Mouse (Mus musculus) C2C12 (cell line): ENCODE measurements around the gene Cacna1c.

ENCODE experiments used
- CEBPB ChIP-seq: IDR thresholded peaks from one replicate; pipeline ENCODE4 v1.6.1; 2011; ENCODE audit warnings: low read depth, mild to moderate bottlenecking, control low read depth, moderate library complexity
- CTCF ChIP-seq: IDR thresholded peaks from one replicate; pipeline ENCODE4 v1.5.1; 2011; ENCODE audit not compliant: control insufficient read depth, insufficient read depth, insufficient read length
- MAX ChIP-seq: IDR thresholded peaks from one replicate; pipeline ENCODE4 v1.6.1; 2011; ENCODE audit warnings: mild to moderate bottlenecking, control low read depth

DNA sequence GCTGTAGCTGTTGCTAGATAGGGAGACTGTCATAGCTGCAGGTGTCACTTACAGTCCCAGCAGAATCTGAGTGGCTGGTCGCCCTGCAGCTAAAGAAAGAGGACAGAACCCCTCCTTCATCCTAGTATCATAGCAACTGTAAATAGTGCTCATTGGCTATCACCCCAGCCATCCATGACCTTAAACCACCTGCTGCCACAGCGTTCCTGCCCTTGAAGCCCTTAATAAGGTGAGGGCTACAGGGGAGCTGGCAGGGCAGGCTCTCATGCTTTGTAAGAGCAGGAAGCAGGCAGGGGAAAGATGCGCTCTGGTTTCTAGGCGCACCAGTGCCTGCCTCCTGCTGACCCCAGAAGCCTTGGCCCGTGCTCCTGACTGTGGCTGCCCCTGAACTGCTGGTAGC lies 299.1 kb downstream of the Cacna1c start:
- TF ChIP-seq CTCF: no peak
- TF ChIP-seq CEBPB: no peak
- no peak for TF ChIP-seq MAX
